Mouse (Mus musculus) heart, postnatal 0 days (tissue): ENCODE data around the gene Olfr66.

Source experiments
- CTCF ChIP-seq: IDR thresholded peaks from 2 replicates; pipeline ENCODE4 v1.5.1; 2016; ENCODE audit warnings: antibody characterized with exemption, control low read depth, low read depth
- EP300 ChIP-seq: IDR thresholded peaks from 2 replicates; pipeline ENCODE4 v1.6.1; 2016; ENCODE audit warnings: antibody characterized with exemption, low read depth

DNA sequence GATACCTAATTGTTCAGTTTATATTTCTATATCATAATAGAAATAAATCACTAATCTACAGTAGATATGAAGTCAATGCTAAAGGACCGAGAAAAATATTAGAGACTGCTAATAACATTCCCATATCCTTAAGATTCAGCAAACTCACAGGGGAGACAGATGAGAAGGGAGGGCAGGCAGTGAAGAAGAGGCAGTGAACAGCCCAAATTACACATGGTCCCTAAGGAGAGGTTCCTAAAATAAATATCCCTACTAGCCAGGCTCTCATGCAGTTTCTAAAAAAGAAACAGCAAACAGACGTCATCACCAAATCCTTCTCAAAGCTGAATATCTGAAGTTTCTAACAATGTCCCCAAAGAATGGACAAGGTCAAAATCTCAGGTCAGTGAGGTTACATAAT, 17.1 kb upstream of the Olfr66 start, which contains the start of gene Olfr65:
- TF ChIP-seq CTCF (no peak), EP300 (no peak)
